Mouse (Mus musculus): ENCODE measurements around the gene Aff2. TPM values are rescaled to one million over a fixed set of nuclear protein-coding genes. Genes with fewer than 3 reads are reported as not detected.

Gene Aff2
- polyA plus RNA-seq, 1 experiment from 2014 or later, result 2.2 TPM

DNA sequence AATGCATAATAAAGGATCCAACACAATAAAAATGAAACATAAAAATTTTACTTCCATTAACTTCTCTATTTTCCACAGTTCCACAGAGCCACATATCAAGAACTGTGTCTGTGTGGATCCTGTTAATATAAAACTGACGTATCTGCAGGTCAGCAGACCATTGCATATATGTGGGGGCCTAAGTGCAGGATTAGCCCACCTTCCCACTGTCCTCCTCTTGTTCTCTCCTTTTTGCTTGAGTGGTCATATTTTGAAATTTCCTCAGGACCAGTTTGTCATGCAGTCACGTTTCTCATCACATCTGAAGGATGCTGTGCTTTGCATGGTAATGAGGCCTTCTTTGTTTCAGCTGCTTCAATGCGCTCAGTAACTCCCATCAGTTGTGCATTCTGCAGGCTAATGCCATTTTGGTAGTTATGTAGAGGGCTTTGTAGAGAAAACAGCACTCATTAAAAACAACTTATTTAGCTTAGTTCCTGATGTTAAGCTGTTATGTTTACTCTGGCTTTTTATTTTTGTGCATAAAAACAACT lies 306.1 kb downstream of the Aff2 start:
- 70% methylated on average over 3 of the region's 3 CpGs for WGBS
- H3K4me3 ChIP-seq (ENCODE audit: low read length), result no peak overlapping the region
- no peaks in the 10 kb centered on the region for H3K36me3 ChIP-seq (ENCODE audit: control insufficient read depth, insufficient read depth, low read length)
- H3K27ac ChIP-seq (ENCODE audit: low read length), result no peak overlapping the region
- H3K9ac ChIP-seq (ENCODE audit: low read depth, low read length), result no peak overlapping the region
- no peaks in the 10 kb centered on the region for H3K9me3 ChIP-seq (ENCODE audit: control insufficient read depth, low read length)
- H3K27me3 ChIP-seq (replicated peaks; ENCODE audit: control insufficient read depth, insufficient read depth, low read length), result no peaks in the 10 kb centered on the region
- ATAC-seq, result no peak
- no peak overlapping the region for H3K4me2 ChIP-seq (ENCODE audit: low read depth, low read length)
- H3K4me1 ChIP-seq (ENCODE audit: control insufficient read depth, insufficient read depth, low read length), result no peaks in the 10 kb centered on the region

DNA sequence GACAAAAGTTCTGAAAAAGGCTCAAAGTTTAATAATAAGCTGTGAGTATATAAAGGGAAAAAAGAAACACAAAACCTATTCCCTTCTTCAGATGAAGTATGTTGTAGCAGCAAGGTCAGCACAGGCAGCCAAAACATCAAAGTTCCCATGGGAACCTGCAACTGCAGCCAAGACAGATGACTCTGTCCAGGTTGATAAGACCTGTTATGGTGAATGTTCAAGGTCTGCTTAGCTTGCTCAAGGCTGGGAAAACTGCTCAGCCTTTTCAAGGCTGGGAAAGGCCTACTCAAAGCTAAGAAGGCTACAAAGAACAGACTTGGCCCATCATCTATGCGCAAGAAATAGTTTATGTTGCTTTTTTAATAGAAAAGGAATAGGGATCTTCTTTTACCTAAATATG lies 315.6 kb downstream of the Aff2 start:
- no peaks in the 10 kb centered on the region for H3K27me3 ChIP-seq (replicated peaks; ENCODE audit: control insufficient read depth, insufficient read depth, low read length)
- no peak overlapping the region for H3K9ac ChIP-seq (ENCODE audit: low read depth, low read length)
- H3K4me3 ChIP-seq (ENCODE audit: low read length), result no peak overlapping the region
- no peaks in the 10 kb centered on the region for H3K36me3 ChIP-seq (ENCODE audit: control insufficient read depth, insufficient read depth, low read length)
- no peak for ATAC-seq
- no peak overlapping the region for H3K27ac ChIP-seq (ENCODE audit: low read length)
- H3K4me1 ChIP-seq (ENCODE audit: control insufficient read depth, insufficient read depth, low read length), result no peaks in the 10 kb centered on the region
- WGBS, result 93% methylated on average over 1 of the region's 1 CpGs
- no peak overlapping the region for H3K4me2 ChIP-seq (ENCODE audit: low read depth, low read length)
- H3K9me3 ChIP-seq (ENCODE audit: control insufficient read depth, low read length), result no peaks in the 10 kb centered on the region

DNA sequence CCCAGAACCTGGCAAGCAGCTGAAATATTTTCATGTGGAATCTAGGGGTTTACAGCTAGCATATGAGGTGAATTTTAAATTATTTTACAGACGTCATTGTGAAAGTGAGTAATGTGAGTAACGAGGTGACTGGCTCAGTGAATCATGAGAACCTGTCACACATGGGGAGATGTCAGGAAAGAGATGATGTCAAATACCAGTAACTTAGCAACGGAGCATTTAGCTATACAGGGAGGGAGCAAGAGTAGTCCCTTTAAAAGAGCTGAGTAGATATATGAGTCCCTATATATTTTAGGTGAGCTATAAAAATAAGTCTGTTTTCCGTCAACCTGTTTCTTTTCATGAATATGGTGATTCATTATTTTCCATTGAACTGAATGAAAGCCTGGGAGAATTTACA lies 338.7 kb downstream of the Aff2 start:
- no peaks in the 10 kb centered on the region for H3K27me3 ChIP-seq (replicated peaks; ENCODE audit: control insufficient read depth, insufficient read depth, low read length)
- H3K9me3 ChIP-seq (ENCODE audit: control insufficient read depth, low read length), result no peaks in the 10 kb centered on the region
- no peaks in the 10 kb centered on the region for H3K4me1 ChIP-seq (ENCODE audit: control insufficient read depth, insufficient read depth, low read length)
- H3K4me2 ChIP-seq (ENCODE audit: low read depth, low read length), result no peak overlapping the region
- ATAC-seq, result no peak
- WGBS, result 64% methylated on average over 4 of the region's 4 CpGs
- no peak overlapping the region for H3K9ac ChIP-seq (ENCODE audit: low read depth, low read length)
- H3K36me3 ChIP-seq (ENCODE audit: control insufficient read depth, insufficient read depth, low read length), result no peaks in the 10 kb centered on the region
- no peak overlapping the region for H3K27ac ChIP-seq (ENCODE audit: low read length)
- no peak overlapping the region for H3K4me3 ChIP-seq (ENCODE audit: low read length)

DNA sequence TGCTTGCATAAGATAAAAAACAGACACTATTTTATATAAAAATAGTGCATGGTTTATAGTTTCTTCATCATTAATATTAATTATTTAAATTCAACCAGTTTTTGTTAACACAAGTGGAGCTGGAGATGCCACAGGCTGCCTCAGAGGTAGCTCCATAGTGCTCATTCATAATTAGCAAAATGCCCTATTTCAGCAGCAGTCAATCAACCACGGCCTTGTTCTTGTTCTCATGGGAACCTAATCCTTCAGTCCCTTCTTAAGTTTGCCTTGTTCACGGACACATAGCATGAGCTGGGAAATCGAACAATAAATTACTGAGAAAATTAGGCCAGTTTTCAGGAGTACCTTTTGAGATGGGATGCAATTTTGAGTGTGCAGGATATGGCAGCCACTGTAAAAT lies 378.9 kb downstream of the Aff2 start:
- H3K27me3 ChIP-seq (replicated peaks; ENCODE audit: control insufficient read depth, insufficient read depth, low read length), result no peaks in the 10 kb centered on the region
- no peaks in the 10 kb centered on the region for H3K4me1 ChIP-seq (ENCODE audit: control insufficient read depth, insufficient read depth, low read length)
- no peak for ATAC-seq
- H3K9me3 ChIP-seq (ENCODE audit: control insufficient read depth, low read length), result no peaks in the 10 kb centered on the region
- H3K36me3 ChIP-seq (ENCODE audit: control insufficient read depth, insufficient read depth, low read length), result no peaks in the 10 kb centered on the region
- H3K4me3 ChIP-seq (ENCODE audit: low read length), result no peak overlapping the region
- no peak overlapping the region for H3K9ac ChIP-seq (ENCODE audit: low read depth, low read length)
- WGBS, result 70% methylated on average over 3 of the region's 3 CpGs
- H3K4me2 ChIP-seq (ENCODE audit: low read depth, low read length), result no peak overlapping the region
- no peak overlapping the region for H3K27ac ChIP-seq (ENCODE audit: low read length)

DNA sequence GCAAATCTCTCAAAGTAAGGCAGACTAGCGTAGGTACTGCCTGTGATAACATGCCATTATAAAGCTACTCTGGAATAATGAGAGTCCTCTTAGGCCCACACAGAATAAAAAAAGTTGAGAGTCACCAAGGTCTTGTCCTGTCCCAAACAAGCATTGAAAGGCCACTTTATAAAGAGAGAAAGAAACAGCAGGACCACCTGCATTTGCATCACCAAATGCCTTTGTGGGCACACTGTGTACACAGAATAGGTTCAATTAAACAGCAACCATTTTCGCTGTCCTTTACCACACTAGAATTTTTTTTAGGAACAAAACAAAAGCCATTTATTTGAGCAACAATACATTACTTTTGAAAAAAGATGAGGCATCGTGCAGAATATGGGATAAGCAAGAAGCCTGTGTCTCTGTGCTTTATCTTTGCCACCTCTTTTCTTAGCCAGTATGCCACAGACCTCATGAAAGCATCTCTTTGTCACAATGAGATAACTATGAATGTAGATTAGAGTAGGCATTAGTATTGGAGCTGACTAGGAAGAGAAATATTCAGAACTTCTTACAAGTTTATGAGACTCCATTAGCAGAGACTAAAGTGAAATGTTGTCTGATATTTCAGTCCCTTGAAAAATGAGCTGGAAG lies 385.0 kb downstream of the Aff2 start:
- Histone ChIP-seq H3K9me3 (ENCODE audit: control insufficient read depth, low read length) (no peaks in the 10 kb centered on the region), H3K4me3 (ENCODE audit: low read length) (no peak overlapping the region), H3K4me1 (ENCODE audit: control insufficient read depth, insufficient read depth, low read length) (no peaks in the 10 kb centered on the region), H3K36me3 (ENCODE audit: control insufficient read depth, insufficient read depth, low read length) (no peaks in the 10 kb centered on the region), H3K27me3 (replicated peaks; ENCODE audit: control insufficient read depth, insufficient read depth, low read length) (no peaks in the 10 kb centered on the region), H3K4me2 (ENCODE audit: low read depth, low read length) (no peak overlapping the region), H3K9ac (ENCODE audit: low read depth, low read length) (no peak overlapping the region), H3K27ac (ENCODE audit: low read length) (no peak overlapping the region)
- 61% methylated on average over 3 of the region's 3 CpGs for WGBS
- no peak for ATAC-seq

DNA sequence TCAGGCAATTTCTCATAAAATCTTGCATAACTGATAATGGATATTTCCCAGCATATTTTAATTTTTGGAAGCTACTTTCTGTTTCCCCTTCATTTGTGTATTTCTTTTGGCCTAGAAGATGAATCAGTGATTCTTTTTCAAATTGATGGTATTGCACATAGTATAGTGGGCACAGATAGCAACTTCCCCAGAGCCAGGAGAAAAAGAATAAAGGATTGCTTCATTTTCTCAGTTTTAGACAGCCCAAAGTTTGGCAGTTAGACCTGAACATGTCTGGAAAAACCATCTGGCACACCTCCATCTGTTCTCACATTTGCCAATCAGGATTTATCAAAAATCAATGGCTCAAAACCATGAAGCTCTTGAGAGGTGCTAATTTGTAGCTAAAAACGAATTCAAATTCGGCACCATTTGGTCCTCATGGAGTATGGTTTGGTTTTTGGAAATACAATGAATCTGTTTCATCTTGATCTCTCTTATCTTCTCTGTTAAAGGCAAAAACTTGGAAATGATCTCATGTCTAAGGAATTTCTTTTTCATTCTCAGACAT lies 441.9 kb downstream of the Aff2 start:
- Histone ChIP-seq H3K4me3 (ENCODE audit: low read length) (no peak overlapping the region), H3K27me3 (replicated peaks; ENCODE audit: control insufficient read depth, insufficient read depth, low read length) (no peaks in the 10 kb centered on the region), H3K4me2 (ENCODE audit: low read depth, low read length) (no peak overlapping the region), H3K9me3 (ENCODE audit: control insufficient read depth, low read length) (no peaks in the 10 kb centered on the region), H3K36me3 (ENCODE audit: control insufficient read depth, insufficient read depth, low read length) (no peaks in the 10 kb centered on the region), H3K9ac (ENCODE audit: low read depth, low read length) (no peak overlapping the region), H3K27ac (ENCODE audit: low read length) (no peak overlapping the region), H3K4me1 (ENCODE audit: control insufficient read depth, insufficient read depth, low read length) (no peaks in the 10 kb centered on the region)
- no peak for ATAC-seq
- 83% methylated on average over 2 of the region's 2 CpGs for WGBS

DNA sequence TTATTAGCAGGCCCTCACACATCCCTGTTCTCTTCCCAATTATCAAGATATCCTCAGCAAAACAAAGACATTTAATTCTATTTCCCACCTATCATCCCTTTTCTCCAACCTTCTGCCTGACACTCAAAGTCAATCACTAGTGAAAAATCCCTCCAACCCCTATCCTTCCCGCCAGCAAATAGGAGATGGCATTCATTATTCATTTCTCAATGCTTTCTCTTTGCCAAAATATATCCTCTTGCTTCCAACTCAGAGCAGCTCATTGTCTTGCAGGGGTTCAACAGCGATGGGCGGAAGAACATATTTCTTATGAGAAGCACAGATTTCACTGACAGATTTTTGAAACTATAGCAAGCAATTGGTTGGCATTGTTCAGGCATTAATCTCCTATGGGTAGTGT lies 442.4 kb downstream of the Aff2 start:
- WGBS, result 89% methylated on average over 3 of the region's 3 CpGs
- no peaks in the 10 kb centered on the region for H3K27me3 ChIP-seq (replicated peaks; ENCODE audit: control insufficient read depth, insufficient read depth, low read length)
- no peak for ATAC-seq
- H3K4me3 ChIP-seq (ENCODE audit: low read length), result no peak overlapping the region
- H3K36me3 ChIP-seq (ENCODE audit: control insufficient read depth, insufficient read depth, low read length), result no peaks in the 10 kb centered on the region
- H3K9ac ChIP-seq (ENCODE audit: low read depth, low read length), result no peak overlapping the region
- no peak overlapping the region for H3K4me2 ChIP-seq (ENCODE audit: low read depth, low read length)
- no peaks in the 10 kb centered on the region for H3K9me3 ChIP-seq (ENCODE audit: control insufficient read depth, low read length)
- no peak overlapping the region for H3K27ac ChIP-seq (ENCODE audit: low read length)
- no peaks in the 10 kb centered on the region for H3K4me1 ChIP-seq (ENCODE audit: control insufficient read depth, insufficient read depth, low read length)

DNA sequence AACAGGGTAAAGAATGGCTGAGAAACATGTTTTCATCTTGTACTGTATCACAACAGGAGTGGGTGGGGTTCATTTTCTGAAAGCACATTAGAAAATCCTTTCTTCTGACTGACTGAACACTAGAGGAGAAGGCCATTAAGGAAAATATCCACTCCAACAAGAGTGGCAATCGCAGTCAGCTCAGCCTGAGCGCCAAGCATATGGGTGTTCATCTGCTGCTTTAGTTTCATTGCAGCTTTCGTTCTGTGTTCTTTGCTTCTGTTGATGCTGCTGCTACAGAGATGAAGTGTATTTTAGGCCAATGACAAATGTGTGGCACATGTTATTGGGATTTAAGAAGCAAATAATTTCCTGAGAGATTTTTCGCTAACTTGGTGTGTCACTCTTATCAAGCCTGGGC lies 451.7 kb downstream of the Aff2 start:
- Histone ChIP-seq H3K27ac (ENCODE audit: low read length) (no peak overlapping the region), H3K27me3 (replicated peaks; ENCODE audit: control insufficient read depth, insufficient read depth, low read length) (no peaks in the 10 kb centered on the region), H3K4me2 (ENCODE audit: low read depth, low read length) (no peak overlapping the region), H3K9ac (ENCODE audit: low read depth, low read length) (no peak overlapping the region), H3K4me3 (ENCODE audit: low read length) (no peak overlapping the region), H3K4me1 (ENCODE audit: control insufficient read depth, insufficient read depth, low read length) (no peaks in the 10 kb centered on the region), H3K9me3 (ENCODE audit: control insufficient read depth, low read length) (no peaks in the 10 kb centered on the region), H3K36me3 (ENCODE audit: control insufficient read depth, insufficient read depth, low read length) (no peaks in the 10 kb centered on the region)
- WGBS, result 83% methylated on average over 4 of the region's 4 CpGs
- no peak for ATAC-seq

DNA sequence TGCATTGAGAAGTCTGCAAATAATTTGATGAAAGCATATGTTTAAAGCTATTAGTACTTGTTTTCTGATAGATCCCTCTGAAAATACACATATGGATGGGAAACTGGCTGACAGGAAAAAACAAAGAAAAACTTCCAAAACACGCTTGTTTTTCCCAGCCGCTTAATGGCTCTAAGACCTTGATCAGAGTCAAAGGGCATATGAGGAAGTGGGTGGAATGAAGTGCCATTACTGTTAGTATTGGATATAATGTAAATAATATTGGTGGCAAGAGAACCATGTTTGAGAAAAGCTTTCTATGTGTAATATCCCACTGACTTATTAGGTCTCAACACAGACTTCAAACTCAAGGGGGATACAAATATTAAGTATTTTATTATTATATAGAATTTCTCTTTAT lies 455.0 kb downstream of the Aff2 start:
- Histone ChIP-seq H3K4me3 (ENCODE audit: low read length) (no peak overlapping the region), H3K9me3 (ENCODE audit: control insufficient read depth, low read length) (no peaks in the 10 kb centered on the region), H3K9ac (ENCODE audit: low read depth, low read length) (no peak overlapping the region), H3K4me1 (ENCODE audit: control insufficient read depth, insufficient read depth, low read length) (no peaks in the 10 kb centered on the region), H3K27me3 (replicated peaks; ENCODE audit: control insufficient read depth, insufficient read depth, low read length) (no peaks in the 10 kb centered on the region), H3K27ac (ENCODE audit: low read length) (no peak overlapping the region), H3K4me2 (ENCODE audit: low read depth, low read length) (no peak overlapping the region), H3K36me3 (ENCODE audit: control insufficient read depth, insufficient read depth, low read length) (no peaks in the 10 kb centered on the region)
- no peak for ATAC-seq
- WGBS, result 83% methylated on average over 2 of the region's 2 CpGs

DNA sequence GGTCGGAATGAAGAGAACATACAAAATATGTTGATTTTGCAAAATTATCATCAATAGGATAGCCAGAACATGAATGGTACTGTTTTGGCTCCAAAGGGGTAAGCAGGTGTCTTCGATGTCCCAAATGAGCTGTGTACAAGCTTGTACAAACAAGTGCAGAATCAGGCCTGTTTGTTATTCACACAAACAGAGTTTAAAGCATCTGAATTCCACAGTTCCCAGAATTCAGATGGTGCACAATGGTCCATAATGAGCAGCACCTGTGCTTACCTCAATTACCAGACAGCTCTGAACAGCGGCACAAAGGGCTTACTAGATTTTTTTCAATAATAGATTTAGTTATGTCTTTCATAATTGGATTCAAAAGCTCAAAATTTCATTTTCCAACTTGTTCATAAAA lies 457.6 kb downstream of the Aff2 start:
- Histone ChIP-seq H3K27ac (ENCODE audit: low read length) (no peak overlapping the region), H3K36me3 (ENCODE audit: control insufficient read depth, insufficient read depth, low read length) (no peaks in the 10 kb centered on the region), H3K9me3 (ENCODE audit: control insufficient read depth, low read length) (no peaks in the 10 kb centered on the region), H3K27me3 (replicated peaks; ENCODE audit: control insufficient read depth, insufficient read depth, low read length) (no peaks in the 10 kb centered on the region), H3K4me3 (ENCODE audit: low read length) (no peak overlapping the region), H3K4me2 (ENCODE audit: low read depth, low read length) (no peak overlapping the region), H3K9ac (ENCODE audit: low read depth, low read length) (no peak overlapping the region), H3K4me1 (ENCODE audit: control insufficient read depth, insufficient read depth, low read length) (no peaks in the 10 kb centered on the region)
- WGBS, result 94% methylated on average over 3 of the region's 3 CpGs
- no peak for ATAC-seq

All from intestine, embryonic 16.5 days (tissue).